Mouse (Mus musculus): Measurements from ENCODE around the gene Adam3. TPM values are rescaled to one million over a fixed set of nuclear protein-coding genes. Genes with fewer than 3 reads are reported as not detected.

Adam3 gene
- polyA plus RNA-seq (2015; fragmentation: Nextera tagmentation; extraction: Ambion mirVana), result 0.19 TPM in 1 of 2 replicates, not detected in the other

DNA sequence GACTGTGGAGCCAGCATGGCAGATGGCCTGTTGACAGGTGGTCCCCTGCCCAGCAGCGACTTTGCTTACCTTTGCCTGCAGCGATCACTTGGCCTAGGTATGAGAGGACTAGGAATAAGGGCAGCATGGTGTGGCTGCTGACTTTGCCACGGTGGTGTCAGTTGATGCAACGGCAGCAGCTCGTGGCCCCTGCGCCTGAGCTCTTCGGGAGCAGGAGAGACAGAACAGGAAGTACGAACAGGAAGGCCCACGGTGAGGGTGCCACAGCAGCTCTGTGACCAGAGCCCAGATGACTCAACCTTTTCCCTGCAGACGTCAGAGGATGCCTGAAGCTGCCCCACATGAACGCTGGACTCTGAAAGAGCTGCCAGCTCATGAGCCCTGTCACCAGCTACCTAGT is at the start of gene Adam3:
Adam3 (minus strand) TSS at position 223 of the 400 bp plus-strand sequence.
- Histone ChIP-seq H3K36me3 (ENCODE audit: control insufficient read depth, insufficient read depth, low read length) (no peaks in the 10 kb centered on the region), H3K4me2 (ENCODE audit: low read depth, low read length) (peak within 1 kb of the TSS; percentile 32), H3K4me3 (ENCODE audit: low read length) (no peak within 1 kb of the TSS), H3K4me1 (replicated peaks; ENCODE audit: control insufficient read depth, insufficient read depth, low read length) (peaks cover 18% of the 10 kb centered on the region), H3K27ac (ENCODE audit: low read length) (peak within 1 kb of the TSS; percentile 46), H3K9ac (ENCODE audit: low read length) (no peak within 1 kb of the TSS), H3K27me3 (ENCODE audit: control insufficient read depth, insufficient read depth, low read depth, low read length) (no peaks in the 10 kb centered on the region), H3K9me3 (ENCODE audit: control insufficient read depth, low read length) (no peaks in the 10 kb centered on the region)
- 24% methylated on average over 11 of the region's 11 CpGs for WGBS
- ATAC-seq (ENCODE audit: low read depth), result 0 out of 2 replicates have a peak, but pooled peaks have one; percentile 8

DNA sequence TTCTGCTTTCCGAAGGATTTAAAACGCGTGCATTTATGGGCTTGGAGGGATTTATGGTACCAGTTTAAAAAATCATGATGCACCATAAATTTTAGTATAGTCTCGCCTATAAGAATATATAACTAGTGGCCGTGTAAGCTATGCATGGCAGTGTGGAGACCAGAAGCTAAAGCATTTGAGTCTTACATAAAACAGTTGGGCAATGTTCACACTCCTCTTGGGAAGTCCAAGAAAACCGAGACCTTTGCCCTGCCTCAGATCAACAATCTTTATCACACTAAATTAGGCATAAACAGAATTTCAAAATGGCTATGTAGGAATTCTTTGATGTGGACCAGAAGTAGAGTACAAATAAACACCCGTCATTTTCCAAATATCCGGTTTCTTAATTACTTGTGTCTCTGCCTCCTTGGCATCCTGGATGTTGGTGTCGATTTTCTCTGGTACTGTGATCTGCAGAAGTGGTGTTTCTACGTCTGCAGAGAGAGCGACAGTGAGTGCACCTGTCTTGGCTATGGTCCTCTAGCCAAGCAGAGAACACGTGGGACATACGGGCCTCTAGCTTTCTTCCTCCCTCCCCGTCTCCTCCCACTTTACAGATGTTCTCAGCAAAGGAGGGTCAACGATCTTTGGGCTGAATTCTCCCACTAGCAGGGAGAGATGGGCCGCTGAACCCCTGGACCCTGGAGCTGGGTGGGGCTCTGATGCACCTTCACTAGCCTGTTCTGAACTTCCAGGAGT is 596 bp downstream of the Adam3 start:
- Histone ChIP-seq H3K27me3 (ENCODE audit: control insufficient read depth, insufficient read depth, low read depth, low read length) (no peaks in the 10 kb centered on the region), H3K36me3 (ENCODE audit: control insufficient read depth, insufficient read depth, low read length) (no peaks in the 10 kb centered on the region), H3K4me3 (ENCODE audit: low read length) (no peak overlapping the region), H3K4me2 (ENCODE audit: low read depth, low read length) (peak overlapping the region; percentile 32), H3K9me3 (ENCODE audit: control insufficient read depth, low read length) (no peaks in the 10 kb centered on the region), H3K4me1 (replicated peaks; ENCODE audit: control insufficient read depth, insufficient read depth, low read length) (peaks cover 18% of the 10 kb centered on the region), H3K9ac (ENCODE audit: low read length) (no peak overlapping the region), H3K27ac (ENCODE audit: low read length) (peak overlapping the region; percentile 46)
- WGBS, result 30% methylated on average over 16 of the region's 16 CpGs
- peak; percentile 90 for ATAC-seq (ENCODE audit: low read depth)

Other genes starting within 250 kb of the Adam3 start
- gene Adam5, start 98.5 kb upstream of the Adam3 start, polyA plus RNA-seq (2015; fragmentation: Nextera tagmentation; extraction: Ambion mirVana), result 1.2 and 1.4 TPM in 2 replicates